Mouse (Mus musculus): Measurements from ENCODE around the gene Fam102a. TPM values are rescaled to one million over a fixed set of nuclear protein-coding genes. Genes with fewer than 3 reads are reported as not detected.

Gene Fam102a
- total and polyA plus RNA-seq, 3 experiments: 7.0 to 9.2 (median 7.1) TPM

- no peak for TF ChIP-seq CTCF (IDR thresholded peaks at IDR 0.05)
- TF ChIP-seq EP300 (IDR thresholded peaks at IDR 0.05; ENCODE audit: insufficient read depth, low read depth, low read length): no peak
- TF ChIP-seq POLR2A (IDR thresholded peaks at IDR 0.05; ENCODE audit: insufficient read depth, low read depth, low read length): no peak
- Histone ChIP-seq H3K4me3 (no peak overlapping the region), H3K27ac (no peak overlapping the region), H3K9ac (ENCODE audit: low read depth, low read length) (no peak overlapping the region), H3K27me3 (ENCODE audit: control insufficient read depth, insufficient read depth, low read length) (no peaks in the 10 kb centered on the region), H3K36me3 (ENCODE audit: control insufficient read depth, insufficient read depth, low read length) (no peaks in the 10 kb centered on the region), H3K79me2 (replicated peaks; ENCODE audit: control insufficient read depth, insufficient read depth, low read length) (no peaks in the 10 kb centered on the region), H3K4me1 (ENCODE audit: control insufficient read depth, insufficient read depth, low read length) (no peaks in the 10 kb centered on the region)
- no peak for DNase-seq
- intact Hi-C loops (cut with DNase I): no loop called here
- 72% methylated on average over 8 of the region's 8 CpGs for WGBS
Measured at GRCm38 (mm10) chr2:32520034-32520990, 14.8 kb upstream of the Fam102a start.

DNA sequence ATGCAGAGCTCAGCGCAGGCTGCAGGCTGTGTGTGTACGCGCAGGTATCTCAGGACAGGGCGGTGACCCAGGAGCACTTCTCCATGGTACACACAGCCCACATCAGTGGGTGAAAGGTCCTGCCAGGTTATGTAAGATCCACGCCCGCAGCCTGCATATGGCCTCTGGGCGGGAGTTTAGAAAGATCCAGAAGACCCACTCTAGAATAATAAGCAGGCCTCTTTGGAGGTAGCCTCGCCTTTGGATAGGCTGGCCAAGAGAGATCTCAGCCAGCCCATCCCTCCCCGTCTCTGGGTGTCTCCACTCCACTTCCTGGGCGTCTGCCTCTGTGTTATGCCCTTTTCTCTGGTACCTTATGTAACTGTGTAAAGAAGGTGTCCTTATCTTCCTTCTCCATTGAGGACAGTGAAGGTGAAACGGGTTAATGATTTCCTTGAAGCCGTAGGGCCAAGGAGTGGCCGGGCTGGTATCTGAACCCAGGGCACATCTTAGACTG lies 10.5 kb upstream of the Fam102a start:
- WGBS: 89% methylated on average over 13 of the region's 13 CpGs
- DNase-seq: no peak
- H3K9ac ChIP-seq (ENCODE audit: low read depth, low read length): no peak overlapping the region
- no peaks in the 10 kb centered on the region for H3K36me3 ChIP-seq (ENCODE audit: control insufficient read depth, insufficient read depth, low read length)
- H3K27ac ChIP-seq: no peak overlapping the region
- intact Hi-C loops (cut with DNase I): no loop called here
- H3K27me3 ChIP-seq (ENCODE audit: control insufficient read depth, insufficient read depth, low read length): no peaks in the 10 kb centered on the region
- TF ChIP-seq CTCF (IDR thresholded peaks at IDR 0.05) (no peak), EP300 (IDR thresholded peaks at IDR 0.05; ENCODE audit: insufficient read depth, low read depth, low read length) (no peak), POLR2A (IDR thresholded peaks at IDR 0.05; ENCODE audit: insufficient read depth, low read depth, low read length) (no peak)
- H3K79me2 ChIP-seq (replicated peaks; ENCODE audit: control insufficient read depth, insufficient read depth, low read length): no peaks in the 10 kb centered on the region
- no peaks in the 10 kb centered on the region for H3K4me1 ChIP-seq (ENCODE audit: control insufficient read depth, insufficient read depth, low read length)
- H3K4me3 ChIP-seq: no peak overlapping the region

GRCm38 (mm10) chr2:32525816-32526215 lies 9.3 kb upstream of the Fam102a start:
- 92% methylated on average over 12 of the region's 12 CpGs for WGBS
- Histone ChIP-seq H3K79me2 (replicated peaks; ENCODE audit: control insufficient read depth, insufficient read depth, low read length) (no peaks in the 10 kb centered on the region), H3K27ac (no peak overlapping the region), H3K9ac (ENCODE audit: low read depth, low read length) (no peak overlapping the region), H3K4me1 (ENCODE audit: control insufficient read depth, insufficient read depth, low read length) (no peaks in the 10 kb centered on the region), H3K36me3 (ENCODE audit: control insufficient read depth, insufficient read depth, low read length) (no peaks in the 10 kb centered on the region), H3K27me3 (ENCODE audit: control insufficient read depth, insufficient read depth, low read length) (no peaks in the 10 kb centered on the region), H3K4me3 (no peak overlapping the region)
- intact Hi-C loops (cut with DNase I): no loop called here
- DNase-seq: no peak
- TF ChIP-seq CTCF (IDR thresholded peaks at IDR 0.05) (no peak), POLR2A (IDR thresholded peaks at IDR 0.05; ENCODE audit: insufficient read depth, low read depth, low read length) (no peak), EP300 (IDR thresholded peaks at IDR 0.05; ENCODE audit: insufficient read depth, low read depth, low read length) (no peak)

- intact Hi-C loops (cut with DNase I): no loop called here
- DNase-seq: no peak
Measured at GRCm38 (mm10) chr2:32527468-32527966, 7.6 kb upstream of the Fam102a start.

DNA sequence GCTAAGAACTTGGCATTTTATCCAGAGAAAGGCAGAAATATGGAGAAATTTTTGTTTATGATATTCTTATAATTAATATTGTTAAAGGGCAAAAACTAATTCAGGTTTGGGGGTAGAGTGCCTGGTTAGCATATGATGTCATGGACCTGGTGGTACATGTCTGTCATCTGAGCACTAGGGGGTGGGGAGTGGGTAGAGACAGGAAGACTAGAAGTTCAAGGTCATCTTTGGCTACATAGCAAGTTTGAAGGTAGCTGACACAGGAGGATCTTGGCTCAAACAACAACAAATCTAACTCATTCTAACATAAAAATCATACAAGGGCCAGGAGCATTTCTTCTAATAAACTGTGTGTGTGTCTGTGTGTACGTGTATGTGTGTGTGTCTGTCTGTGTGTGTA lies 6.8 kb upstream of the Fam102a start:
- H3K27me3 ChIP-seq (ENCODE audit: control insufficient read depth, insufficient read depth, low read length): no peaks in the 10 kb centered on the region
- DNase-seq: no peak
- WGBS: 85% methylated on average over 1 of the region's 1 CpGs
- H3K4me3 ChIP-seq: no peak overlapping the region
- H3K36me3 ChIP-seq (ENCODE audit: control insufficient read depth, insufficient read depth, low read length): no peaks in the 10 kb centered on the region
- no peak overlapping the region for H3K9ac ChIP-seq (ENCODE audit: low read depth, low read length)
- no peaks in the 10 kb centered on the region for H3K79me2 ChIP-seq (replicated peaks; ENCODE audit: control insufficient read depth, insufficient read depth, low read length)
- intact Hi-C loops (cut with DNase I): no loop called here
- TF ChIP-seq POLR2A (IDR thresholded peaks at IDR 0.05; ENCODE audit: insufficient read depth, low read depth, low read length) (no peak), EP300 (IDR thresholded peaks at IDR 0.05; ENCODE audit: insufficient read depth, low read depth, low read length) (no peak), CTCF (IDR thresholded peaks at IDR 0.05) (no peak)
- no peak overlapping the region for H3K27ac ChIP-seq
- no peaks in the 10 kb centered on the region for H3K4me1 ChIP-seq (ENCODE audit: control insufficient read depth, insufficient read depth, low read length)

More at GRCm38 (mm10) chr2:32527468-32527966, 7.6 kb upstream of the Fam102a start:
- no peak overlapping the region for H3K4me3 ChIP-seq
- H3K27ac ChIP-seq: no peak overlapping the region
- no peaks in the 10 kb centered on the region for H3K79me2 ChIP-seq (replicated peaks; ENCODE audit: control insufficient read depth, insufficient read depth, low read length)
- H3K27me3 ChIP-seq (ENCODE audit: control insufficient read depth, insufficient read depth, low read length): no peaks in the 10 kb centered on the region
- H3K36me3 ChIP-seq (ENCODE audit: control insufficient read depth, insufficient read depth, low read length): no peaks in the 10 kb centered on the region
- 77% methylated on average over 14 of the region's 14 CpGs for WGBS
- H3K4me1 ChIP-seq (ENCODE audit: control insufficient read depth, insufficient read depth, low read length): no peaks in the 10 kb centered on the region
- no peak overlapping the region for H3K9ac ChIP-seq (ENCODE audit: low read depth, low read length)
- TF ChIP-seq EP300 (IDR thresholded peaks at IDR 0.05; ENCODE audit: insufficient read depth, low read depth, low read length) (no peak), POLR2A (IDR thresholded peaks at IDR 0.05; ENCODE audit: insufficient read depth, low read depth, low read length) (no peak), CTCF (IDR thresholded peaks at IDR 0.05) (no peak)

DNA sequence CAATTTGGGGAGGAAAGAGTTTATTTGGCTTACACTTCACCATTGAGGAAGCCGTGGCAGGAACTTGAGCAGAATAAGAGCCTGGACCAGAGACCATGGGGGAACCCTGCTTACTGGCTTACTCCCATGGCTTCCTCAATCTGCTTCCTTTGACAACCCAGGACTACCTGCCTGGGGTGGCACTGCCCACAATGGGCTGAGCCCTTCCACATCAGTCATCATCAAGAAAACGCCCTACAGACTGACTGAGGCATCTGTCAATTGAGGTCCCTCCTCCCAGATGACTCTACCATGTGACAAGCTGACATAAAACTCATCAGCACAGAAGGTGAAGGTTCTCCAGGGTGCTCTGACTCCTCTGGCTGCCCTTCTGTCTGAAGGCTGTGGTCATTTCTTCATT lies 4.7 kb upstream of the Fam102a start:
- WGBS: 69% methylated on average over 2 of the region's 2 CpGs
- Histone ChIP-seq H3K36me3 (ENCODE audit: control insufficient read depth, insufficient read depth, low read length) (no peaks in the 10 kb centered on the region), H3K79me2 (replicated peaks; ENCODE audit: control insufficient read depth, insufficient read depth, low read length) (no peaks in the 10 kb centered on the region), H3K4me3 (no peak overlapping the region), H3K27ac (no peak overlapping the region), H3K9ac (ENCODE audit: low read depth, low read length) (no peak overlapping the region), H3K27me3 (ENCODE audit: control insufficient read depth, insufficient read depth, low read length) (no peaks in the 10 kb centered on the region), H3K4me1 (ENCODE audit: control insufficient read depth, insufficient read depth, low read length) (no peaks in the 10 kb centered on the region)
- intact Hi-C loops (cut with DNase I): no loop called here
- TF ChIP-seq EP300 (IDR thresholded peaks at IDR 0.05; ENCODE audit: insufficient read depth, low read depth, low read length) (no peak), POLR2A (IDR thresholded peaks at IDR 0.05; ENCODE audit: insufficient read depth, low read depth, low read length) (no peak), CTCF (IDR thresholded peaks at IDR 0.05) (no peak)
- no peak for DNase-seq
